Mouse (Mus musculus) gastrocnemius, postnatal 4 days (tissue): ENCODE measurements around the gene Themis3. TPM values are rescaled to one million over a fixed set of nuclear protein-coding genes. Genes with fewer than 3 reads are reported as not detected.

Experiments used
- DNase-seq, 2 experiments: peaks; one replicate each; pipeline ENCODE4 v3.0.0; 2021 to 2022; ENCODE audit warnings: low spot score in 2 of 2, mixed read lengths in 2 of 2
- long read RNA-seq, 2 experiments: library from polyadenylated mRNA; stranded (forward); transcript quantifications; one replicate each; pipeline ENCODE4 v2.0.0; 2021
- total RNA-seq, 2 experiments: library from RNA; stranded (reverse); gene quantifications; 2 replicates each; pipeline ENCODE4 v1.2.3; 2021

The Themis3 gene
- total RNA-seq: not detected
- long read RNA-seq, experiment 1: 0 reads
- long read RNA-seq, experiment 2: 0 reads

GRCm38 (mm10) chr17:66594435-66594834 is at the start of gene Themis3:
TSS of gene Themis3 (minus strand) at chr17:66594621.
- DNase-seq: no peak

DNA sequence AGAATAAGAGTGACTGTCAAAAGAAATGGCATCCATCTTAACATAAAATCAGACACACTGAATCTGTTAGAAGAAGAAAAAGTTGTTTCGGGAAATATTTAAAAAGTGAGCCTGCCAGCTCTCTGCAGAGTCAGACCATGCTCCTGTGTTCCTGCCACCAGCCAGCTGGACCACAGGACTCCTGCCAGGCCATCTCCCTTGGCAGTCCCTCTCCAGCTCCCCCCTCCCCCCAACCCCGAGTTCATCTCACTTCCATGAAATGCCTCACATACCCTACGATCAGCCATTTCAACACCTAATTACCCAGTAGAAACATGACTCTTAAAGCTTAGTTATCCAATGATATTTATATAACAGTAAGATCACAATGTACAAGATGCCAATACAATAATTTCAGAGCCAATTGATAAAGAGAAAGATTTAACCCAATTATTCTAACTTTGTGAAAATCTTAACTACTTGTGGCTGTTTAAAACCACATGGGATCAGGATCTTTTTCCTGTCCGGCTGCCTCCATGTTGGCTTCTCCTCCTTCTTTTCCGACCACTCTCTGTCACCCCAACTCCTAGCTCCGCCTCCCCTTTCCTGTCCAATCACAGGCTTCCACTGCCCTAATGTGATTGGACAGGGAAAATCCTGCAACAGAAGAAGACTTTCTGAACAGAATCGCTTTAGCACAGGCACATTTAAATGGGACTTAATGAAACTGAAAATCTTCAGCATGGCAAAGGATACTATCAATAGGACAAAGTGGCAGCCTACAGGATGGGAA is 43.7 kb upstream of the Themis3 start:
- peak in 1 of 2 experiments; percentile 18 for DNase-seq

DNA sequence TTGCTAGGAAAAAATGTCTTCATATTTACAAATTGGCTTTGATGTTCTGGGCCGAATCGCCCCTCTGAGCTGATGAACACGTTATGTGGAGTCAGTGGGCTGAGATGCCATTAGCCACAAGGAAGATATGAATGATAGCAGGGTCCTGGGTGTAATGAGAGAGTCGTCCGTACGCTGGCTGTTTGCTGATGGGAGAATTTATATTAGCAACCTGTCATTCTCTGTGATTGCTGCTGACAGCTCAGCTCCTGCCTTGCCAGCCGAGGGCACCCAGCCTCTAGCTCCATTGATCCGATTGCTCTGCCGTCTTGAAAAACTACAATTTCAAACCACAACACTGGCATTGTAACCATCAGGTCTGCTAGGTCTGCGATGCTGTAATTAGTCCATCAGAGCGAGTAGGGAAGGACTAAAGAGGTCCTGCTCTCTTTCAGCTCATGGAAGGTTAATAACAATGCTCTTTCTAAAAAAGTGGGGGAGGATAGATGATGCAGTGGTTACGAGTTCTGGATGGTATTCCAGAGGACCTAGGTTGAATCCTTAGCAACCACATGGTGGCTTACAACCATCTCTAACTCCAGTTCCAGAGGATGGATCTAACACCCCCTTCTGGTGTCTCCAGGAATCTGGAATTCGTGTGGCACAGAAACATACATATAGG is 25.7 kb upstream of the Themis3 start:
- DNase-seq: no peak

DNA sequence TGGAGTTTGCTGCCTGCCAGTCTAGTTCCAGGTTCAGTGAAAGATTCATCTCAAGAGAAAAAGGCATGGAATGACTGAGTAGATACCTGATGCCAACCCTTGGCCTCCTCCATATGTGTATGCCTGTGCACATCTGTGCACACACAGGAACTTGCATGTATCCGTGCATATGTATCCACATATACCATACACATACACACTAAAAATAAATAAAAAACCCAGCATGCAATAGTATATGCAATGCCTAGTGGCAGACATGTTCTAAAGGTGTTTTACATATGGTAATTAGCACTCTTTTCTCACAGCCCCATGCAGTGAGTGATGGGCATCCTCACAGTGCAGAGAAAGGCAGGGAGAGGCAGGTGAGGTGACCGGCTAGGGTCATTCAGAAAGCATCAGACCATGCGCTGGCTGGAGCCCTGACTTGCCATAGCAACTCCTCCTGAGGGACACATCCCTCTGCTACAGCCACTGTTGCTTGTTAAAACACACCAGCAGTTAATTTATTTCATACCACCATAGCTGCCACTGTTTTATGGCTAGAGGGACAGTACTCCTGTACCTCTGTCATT is 24.9 kb upstream of the Themis3 start:
- no peak for DNase-seq

DNA sequence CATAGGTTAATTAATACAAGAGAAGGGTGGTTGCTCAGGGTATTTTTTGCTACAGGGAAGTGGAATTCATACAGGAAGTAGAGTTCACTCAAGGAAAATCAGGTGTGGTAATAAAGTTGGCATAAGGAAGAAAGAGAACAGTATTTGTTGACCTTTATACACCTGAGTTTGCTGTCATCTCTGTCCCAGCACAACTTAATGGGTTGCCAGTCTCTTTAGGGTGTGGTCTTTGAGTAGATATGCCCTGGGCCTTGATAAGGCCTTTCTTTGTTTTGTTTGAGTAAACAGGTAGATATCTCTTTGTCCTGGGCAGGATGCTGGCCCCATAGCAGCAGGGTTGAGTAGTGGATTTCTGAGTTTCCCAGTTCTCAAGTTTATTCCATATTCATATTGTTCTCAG is 15.6 kb upstream of the Themis3 start:
- no peak for DNase-seq

DNA sequence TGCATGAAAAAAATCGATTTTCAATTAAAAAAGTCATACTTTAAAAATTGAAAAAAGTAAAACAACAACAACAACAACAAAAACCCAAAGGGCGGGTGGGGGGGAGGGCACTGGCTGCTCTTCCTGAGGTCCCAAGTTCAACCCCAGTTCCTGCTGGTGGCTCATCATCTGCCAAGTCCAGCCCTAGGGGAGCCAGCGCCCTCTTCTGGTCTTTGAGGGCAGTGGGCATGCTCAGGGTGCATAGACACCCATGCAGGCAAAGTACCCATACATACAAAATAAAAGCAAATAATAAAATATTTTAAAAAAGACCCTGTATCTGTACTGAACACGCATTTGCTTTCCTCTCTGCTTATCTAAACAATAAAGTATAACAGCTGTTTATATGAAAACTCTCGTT is 10.5 kb upstream of the Themis3 start:
- no peak for DNase-seq

DNA sequence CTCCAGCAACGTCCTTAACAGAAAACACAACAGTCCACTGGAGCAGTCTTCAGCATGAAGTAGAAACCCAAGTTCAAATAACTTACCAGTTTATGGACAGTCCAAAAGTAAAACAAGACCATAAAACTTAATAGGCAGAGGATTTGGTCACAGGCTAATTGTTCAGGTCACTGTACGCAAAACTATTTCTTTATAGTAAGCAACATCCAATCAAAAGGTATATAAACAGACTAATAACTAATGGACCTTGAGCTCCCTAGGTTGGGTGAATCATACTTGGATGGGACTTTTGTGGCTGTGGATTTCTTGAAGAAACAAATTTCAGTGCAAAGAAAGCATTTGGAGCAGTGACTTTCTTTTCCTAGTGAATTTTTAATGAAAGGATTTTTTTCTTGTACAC is 6.8 kb upstream of the Themis3 start:
- no peak for DNase-seq

DNA sequence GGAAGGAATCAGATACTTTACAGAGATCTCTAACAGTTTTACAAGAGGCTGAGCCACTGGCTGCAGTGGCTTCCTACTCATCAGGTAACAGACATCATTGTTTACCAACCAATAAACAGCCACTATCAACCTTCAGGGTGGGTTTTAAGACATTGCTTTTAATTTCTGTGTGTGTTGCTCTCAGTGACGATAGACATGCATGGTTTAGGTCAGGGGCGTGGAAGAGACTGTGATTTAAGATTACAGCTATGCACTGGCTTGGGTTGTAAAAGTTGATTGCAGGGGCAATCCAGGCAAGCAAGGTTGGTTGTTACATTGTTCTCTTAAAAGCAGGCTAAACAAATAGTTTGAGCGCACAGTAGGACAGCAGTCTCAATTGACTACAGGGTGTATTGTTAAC is 1.4 kb upstream of the Themis3 start:
- DNase-seq: no peak

GRCm38 (mm10) chr17:66595256-66595655 is 835 bp upstream of the Themis3 start:
- DNase-seq: no peak

- DNase-seq: no peak
These were observed 3.9 kb downstream of the Themis3 start for GRCm38 (mm10) chr17:66590353-66591075.

- no peak for DNase-seq
These were observed 4.6 kb downstream of the Themis3 start for GRCm38 (mm10) chr17:66589864-66590263.

- no peak for DNase-seq
These were observed 7.7 kb downstream of the Themis3 start for GRCm38 (mm10) chr17:66586741-66587140.

GRCm38 (mm10) chr17:66586078-66586477 is 8.3 kb downstream of the Themis3 start:
- no peak for DNase-seq

GRCm38 (mm10) chr17:66580990-66581389 is 13.4 kb downstream of the Themis3 start:
- no peak for DNase-seq

DNA sequence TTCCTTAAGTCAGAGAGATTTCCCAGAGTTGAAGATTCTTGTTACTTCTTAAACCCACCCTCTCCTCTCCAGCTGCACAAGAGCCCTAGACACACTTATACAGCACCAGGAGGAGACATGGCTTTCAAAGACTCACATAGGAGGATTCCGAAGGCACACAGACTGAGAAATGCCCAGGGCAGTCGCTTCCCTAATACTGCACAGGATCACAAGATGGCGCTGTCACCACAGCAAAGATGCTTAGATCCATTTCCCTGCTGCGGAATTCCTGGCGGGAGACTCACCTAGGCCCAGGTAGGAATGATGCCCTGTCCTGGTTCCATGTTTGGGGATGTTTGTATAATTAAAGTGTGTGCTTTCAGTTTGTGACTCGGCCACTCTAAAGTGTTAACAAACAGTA is 16.4 kb downstream of the Themis3 start:
- DNase-seq: peak in 1 of 2 experiments; percentile 45

DNA sequence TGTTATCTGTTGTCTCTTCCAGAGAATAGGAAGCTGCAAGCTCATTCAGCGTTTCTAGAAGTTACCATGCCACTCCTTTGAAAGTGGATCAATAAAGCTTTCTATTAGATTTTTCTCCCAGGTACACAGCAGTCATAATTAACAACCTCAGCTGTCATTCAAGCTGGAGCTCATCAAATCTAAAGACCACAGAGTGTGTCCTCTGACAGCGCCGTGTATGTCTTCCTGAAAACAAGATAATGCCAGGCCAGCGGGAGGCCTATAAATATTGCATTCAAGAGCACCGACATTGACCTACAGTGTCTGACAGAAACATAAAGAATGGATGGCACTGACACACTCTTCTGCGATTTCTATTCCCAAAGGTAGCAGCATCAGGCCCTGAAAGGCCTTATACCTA is 16.9 kb downstream of the Themis3 start:
- DNase-seq: no peak

- peak in 1 of 2 experiments; percentile 27 for DNase-seq
These were observed 21.8 kb downstream of the Themis3 start for GRCm38 (mm10) chr17:66572677-66573060.

- DNase-seq: peak in 1 of 2 experiments; percentile 24
These were observed 22.4 kb downstream of the Themis3 start for GRCm38 (mm10) chr17:66571860-66572676.

GRCm38 (mm10) chr17:66564213-66564612 is 30.2 kb downstream of the Themis3 start:
- no peak for DNase-seq

- no peak for DNase-seq
These were observed 30.9 kb downstream of the Themis3 start for GRCm38 (mm10) chr17:66563551-66563950.

DNA sequence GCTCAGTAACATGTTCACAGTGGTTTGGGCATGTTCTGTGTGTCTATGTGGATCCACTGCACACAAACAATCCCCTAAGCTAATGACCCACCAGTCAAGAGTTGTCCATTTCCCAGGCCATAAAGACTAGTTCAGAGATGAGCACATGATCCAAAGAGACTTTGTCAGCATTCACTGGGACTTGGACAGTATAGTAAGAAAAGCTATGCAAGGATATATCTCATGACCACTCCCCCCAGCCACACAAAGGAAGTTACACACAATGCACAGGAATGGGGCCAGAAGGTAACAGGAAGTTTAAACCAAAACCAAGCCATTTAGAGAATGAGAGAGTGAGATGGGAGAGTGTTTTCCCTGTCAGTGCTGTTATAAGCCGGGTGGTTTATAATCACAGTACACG is 33.0 kb downstream of the Themis3 start:
- no peak for DNase-seq
